Mouse (Mus musculus): Measurements from ENCODE around the gene Olfr1349. TPM values are rescaled to one million over a fixed set of nuclear protein-coding genes. Genes with fewer than 3 reads are reported as not detected.

The Olfr1349 gene
- polyA plus RNA-seq, 1 experiment from 2014 or later, result not detected

Other genes with a start within 250 kb of the Olfr1349 start
- gene Zfp667, start 236.4 kb downstream of the Olfr1349 start, polyA plus RNA-seq (2015; fragmentation: Nextera tagmentation; extraction: Ambion mirVana), result 4.9 and 6.8 TPM in 2 replicates
- 5.8 and 6.3 TPM in 2 replicates for gene Zfp583, start 191.7 kb downstream of the Olfr1349 start, polyA plus RNA-seq (2015; fragmentation: Nextera tagmentation; extraction: Ambion mirVana)
- gene Gm3854, start 179.2 kb downstream of the Olfr1349 start, polyA plus RNA-seq (2015; fragmentation: Nextera tagmentation; extraction: Ambion mirVana), result 2.3 TPM in 2 replicates
- 1.6 and 3.9 TPM in 2 replicates for gene Zfp78, start 159.7 kb downstream of the Olfr1349 start, polyA plus RNA-seq (2015; fragmentation: Nextera tagmentation; extraction: Ambion mirVana)
- gene Zfp28, start 139.7 kb downstream of the Olfr1349 start, polyA plus RNA-seq (2015; fragmentation: Nextera tagmentation; extraction: Ambion mirVana), result 8.9 and 9.0 TPM in 2 replicates
- gene Smim17, start 124.2 kb downstream of the Olfr1349 start, polyA plus RNA-seq (2015; fragmentation: Nextera tagmentation; extraction: Ambion mirVana), result 0.35 TPM in 1 of 2 replicates, not detected in the other
- gene Gm20715, start 112.7 kb downstream of the Olfr1349 start, polyA plus RNA-seq (2015; fragmentation: Nextera tagmentation; extraction: Ambion mirVana), result not detected in 2 replicates
- gene Olfr1344, start 84.3 kb downstream of the Olfr1349 start, polyA plus RNA-seq (2015; fragmentation: Nextera tagmentation; extraction: Ambion mirVana), result not detected in 2 replicates
- not detected in 2 replicates for gene Olfr1336, start 66.8 kb downstream of the Olfr1349 start, polyA plus RNA-seq (2015; fragmentation: Nextera tagmentation; extraction: Ambion mirVana)
- not detected in 2 replicates for gene Olfr1346, start 55.8 kb downstream of the Olfr1349 start, polyA plus RNA-seq (2015; fragmentation: Nextera tagmentation; extraction: Ambion mirVana)
- gene Olfr5, start 36.0 kb downstream of the Olfr1349 start, polyA plus RNA-seq (2015; fragmentation: Nextera tagmentation; extraction: Ambion mirVana), result not detected in 2 replicates
- gene Olfr1347, start 23.2 kb downstream of the Olfr1349 start, polyA plus RNA-seq (2015; fragmentation: Nextera tagmentation; extraction: Ambion mirVana), result not detected in 2 replicates
- not detected in 2 replicates for gene Olfr1348, start 14.2 kb downstream of the Olfr1349 start, polyA plus RNA-seq (2015; fragmentation: Nextera tagmentation; extraction: Ambion mirVana)
- not detected in 2 replicates for gene Olfr1350, start 41.9 kb upstream of the Olfr1349 start, polyA plus RNA-seq (2015; fragmentation: Nextera tagmentation; extraction: Ambion mirVana)
- gene Zim1, start 173.5 kb upstream of the Olfr1349 start, polyA plus RNA-seq (2015; fragmentation: Nextera tagmentation; extraction: Ambion mirVana), result 3.1 and 3.8 TPM in 2 replicates
- gene Peg3, start 207.5 kb upstream of the Olfr1349 start, polyA plus RNA-seq (2015; fragmentation: Nextera tagmentation; extraction: Ambion mirVana), result 145 and 166 TPM in 2 replicates
- gene Usp29, start 207.6 kb upstream of the Olfr1349 start, polyA plus RNA-seq (2015; fragmentation: Nextera tagmentation; extraction: Ambion mirVana), result 5.2 and 6.5 TPM in 2 replicates

All from kidney, embryonic 16.5 days (tissue).